Mouse (Mus musculus) liver, embryonic 14.5 days (tissue): Measurements from ENCODE around the gene Sde2. TPM values are rescaled to one million over a fixed set of nuclear protein-coding genes. Genes with fewer than 3 reads are reported as not detected.
A peak's percentile ranks its signal among the peaks of the same experiment; 100 is the strongest.

ENCODE experiments used
- ATAC-seq: fragments of 200-750 bp; cut with Nextera tagmentation; 2 replicates; pipeline ENCODE4 v1.8.0; 2017; ENCODE audit warnings: moderate number of reproducible peaks, mild to moderate bottlenecking, moderate library complexity; ENCODE audit not compliant: insufficient read depth
- DNase-seq, 3 experiments: peaks; one replicate each; pipeline ENCODE4 v3.0.0-alpha.2; 2012 to 2013; ENCODE audit warnings: low read depth in 3 of 3, low spot score in 3 of 3
- H3K27ac ChIP-seq: fragments of 300-500 bp; sonication (generic); 2 replicates; pipeline ENCODE4 v1.5.1; 2014; ENCODE audit warnings: moderate library complexity, mild to moderate bottlenecking, control low read depth, inconsistent platforms
- H3K27me3 ChIP-seq: fragments of 300-500 bp; sonication (generic); 2 replicates; pipeline ENCODE4 v1.6.1; 2014; ENCODE audit warnings: mild to moderate bottlenecking, low read length, moderate library complexity; ENCODE audit not compliant: control insufficient read depth, insufficient read depth
- H3K36me3 ChIP-seq: fragments of 300-500 bp; sonication (generic); replicated peaks from 2 replicates; pipeline ENCODE4 v1.6.1; 2014; ENCODE audit warnings: low read depth; ENCODE audit not compliant: control insufficient read depth, insufficient read depth
- H3K4me1 ChIP-seq, 2 experiments: fragments of 200-500 bp in 1 of 2; fragments of 300-500 bp in 1 of 2; sonication (generic) in 1 of 2; replicated peaks; 2 replicates each; pipeline ENCODE4 v1.6.1; 2012 to 2014; ENCODE audit warnings: antibody characterized with exemption in 1 of 2, inconsistent platforms in 1 of 2, low read length in 1 of 2; ENCODE audit not compliant: control insufficient read depth in 2 of 2, insufficient read depth in 2 of 2
- H3K4me2 ChIP-seq: fragments of 300-500 bp; sonication (generic); 2 replicates; pipeline ENCODE4 v1.6.1; 2014; ENCODE audit warnings: low read depth, mild to moderate bottlenecking, control low read depth, moderate library complexity
- H3K4me3 ChIP-seq, 2 experiments: fragments of 200-500 bp in 1 of 2; fragments of 300-500 bp in 1 of 2; sonication (generic) in 1 of 2; 2 replicates each; pipeline ENCODE4 v1.5.1; 2012 to 2014; ENCODE audit warnings: low read depth in 2 of 2, low read length in 2 of 2, mild to moderate bottlenecking in 2 of 2, control low read depth in 1 of 2, inconsistent platforms in 1 of 2, moderate library complexity in 1 of 2; ENCODE audit not compliant: insufficient read depth in 1 of 2
- H3K9ac ChIP-seq: fragments of 300-500 bp; sonication (generic); replicated peaks from 2 replicates; pipeline ENCODE4 v1.6.1; 2014; ENCODE audit warnings: mild to moderate bottlenecking, control low read depth, moderate library complexity
- H3K9me3 ChIP-seq: fragments of 300-500 bp; sonication (generic); 2 replicates; pipeline ENCODE4 v1.6.1; 2016; ENCODE audit warnings: low read length, mixed read lengths; ENCODE audit not compliant: control insufficient read depth
- CTCF ChIP-seq: IDR thresholded peaks from 2 replicates; pipeline ENCODE4 v1.5.1; 2016; ENCODE audit warnings: antibody characterized with exemption, low read depth, control low read depth
- EP300 ChIP-seq: IDR thresholded peaks from 2 replicates; pipeline ENCODE4 v1.6.1; 2016; ENCODE audit warnings: antibody characterized with exemption, low read depth
- WGBS: fragments of 180-500 bp; shearing (Covaris S2); extraction: QIAGEN DNeasy Blood & Tissue Kit; methylation state at CpG from one replicate; pipeline ENCODE4 v1.1.7; 2014; ENCODE audit not compliant: insufficient replicate concordance; 5-methylcytosine and 5-hydroxymethylcytosine counted together
- polyA plus RNA-seq, 2 experiments: library from polyadenylated mRNA; depleted of rRNA in 1 of 2; stranded (reverse) in 1 of 2; unstranded in 1 of 2; fragments of >200 nt; fragmentation: Nextera tagmentation in 1 of 2; extraction: Ambion mirVana in 1 of 2; gene quantifications; 2 replicates each; pipeline versions ENCODE4 v1.2.1 to v1.2.3; 2012 to 2014

Sde2 gene
- polyA plus RNA-seq, 2 experiments: 15.5 to 15.8 TPM

GRCm38 (mm10) chr1:180824721-180825120 is 26.2 kb upstream of the Sde2 start:
- Histone ChIP-seq H3K4me2 (no peak overlapping the region), H3K9ac (peak overlapping the region; percentile 15; the same call in 1 of the 2 replicates)

DNA sequence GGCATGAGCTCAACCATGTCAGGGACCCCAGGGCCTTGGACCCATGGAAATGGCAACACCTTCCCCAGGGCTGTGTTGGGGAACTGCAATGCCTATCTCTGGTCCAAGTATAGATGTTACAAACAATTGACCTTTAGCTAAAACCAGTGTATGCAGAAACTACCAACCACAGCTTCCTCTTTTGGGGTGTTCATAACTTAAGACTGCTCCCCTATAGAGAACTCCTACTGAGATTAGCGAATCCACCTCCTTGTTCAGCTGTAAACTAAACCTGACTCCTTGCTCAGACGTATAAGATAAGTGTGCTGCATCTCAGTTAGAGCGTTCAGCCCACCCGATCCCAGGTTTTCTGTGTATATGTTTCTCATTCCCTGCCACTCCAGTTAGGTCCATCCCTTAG is 24.3 kb upstream of the Sde2 start:
- H3K9me3 ChIP-seq: no peaks in the 10 kb centered on the region
- H3K27ac ChIP-seq: no peak overlapping the region
- H3K27me3 ChIP-seq: no peaks in the 10 kb centered on the region
- no peak overlapping the region for H3K4me3 ChIP-seq
- H3K4me2 ChIP-seq: no peak overlapping the region
- DNase-seq (no peak), ATAC-seq (no peak)
- H3K9ac ChIP-seq: no peak overlapping the region
- whole genome bisulfite sequencing: 56% methylated on average over 4 of the region's 4 CpGs
- H3K4me1 ChIP-seq: peaks cover 46 to 49% of the 10 kb centered on the region in 2 experiments
- H3K36me3 ChIP-seq: no peaks in the 10 kb centered on the region
- TF ChIP-seq CTCF (no peak), EP300 (no peak)

More at GRCm38 (mm10) chr1:180824721-180825120, 26.2 kb upstream of the Sde2 start:
- no peaks in the 10 kb centered on the region for H3K9me3 ChIP-seq
- TF ChIP-seq CTCF: no peak
- no peak for TF ChIP-seq EP300
- peaks cover 53 to 54% of the 10 kb centered on the region in 2 experiments for H3K4me1 ChIP-seq
- H3K27ac ChIP-seq: peak overlapping the region; percentile 1; the same call in 1 of the 2 replicates
- 47% methylated on average over 3 of the region's 3 CpGs for WGBS
- H3K36me3 ChIP-seq: no peaks in the 10 kb centered on the region; the same call in 1 of the 2 replicates
- H3K27me3 ChIP-seq: no peaks in the 10 kb centered on the region
- no peak overlapping the region for H3K4me3 ChIP-seq
- DNase-seq (no peak), ATAC-seq (no peak)

DNA sequence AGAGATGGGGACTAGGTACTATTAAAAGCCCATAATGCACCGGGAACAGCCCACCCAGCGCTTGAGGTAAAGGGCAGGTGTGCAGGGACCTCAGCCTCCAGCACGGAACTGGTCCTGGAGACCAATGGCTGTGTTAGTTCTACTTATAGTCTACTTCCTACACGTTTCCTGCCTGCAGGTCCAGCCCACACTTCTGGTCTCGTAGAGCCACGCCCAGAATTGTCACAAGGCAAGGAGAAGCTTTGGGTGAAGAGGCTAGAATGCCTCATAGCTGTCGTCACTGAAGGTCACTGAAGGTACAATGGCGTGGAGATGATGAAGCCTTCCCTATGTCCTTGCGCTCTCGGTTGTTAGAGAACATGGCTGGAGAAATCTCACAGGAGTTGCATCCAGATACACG is 21.2 kb upstream of the Sde2 start:
- H3K4me2 ChIP-seq: peak overlapping the region; percentile 68
- peaks cover 20 to 24% of the 10 kb centered on the region in 2 experiments for H3K4me1 ChIP-seq
- TF ChIP-seq CTCF: no peak
- TF ChIP-seq EP300: no peak
- no peaks in the 10 kb centered on the region for H3K36me3 ChIP-seq
- H3K9me3 ChIP-seq: no peaks in the 10 kb centered on the region
- peak overlapping the region; percentile 23 to 25 for H3K4me3 ChIP-seq
- no peaks in the 10 kb centered on the region for H3K27me3 ChIP-seq
- ATAC-seq (peak; percentile 82), DNase-seq (peak in 2 of 3 experiments; percentile 51 to 70)
- peak overlapping the region; percentile 52 for H3K9ac ChIP-seq
- WGBS: 32% methylated on average over 11 of the region's 11 CpGs
- H3K27ac ChIP-seq: peak overlapping the region; percentile 56

DNA sequence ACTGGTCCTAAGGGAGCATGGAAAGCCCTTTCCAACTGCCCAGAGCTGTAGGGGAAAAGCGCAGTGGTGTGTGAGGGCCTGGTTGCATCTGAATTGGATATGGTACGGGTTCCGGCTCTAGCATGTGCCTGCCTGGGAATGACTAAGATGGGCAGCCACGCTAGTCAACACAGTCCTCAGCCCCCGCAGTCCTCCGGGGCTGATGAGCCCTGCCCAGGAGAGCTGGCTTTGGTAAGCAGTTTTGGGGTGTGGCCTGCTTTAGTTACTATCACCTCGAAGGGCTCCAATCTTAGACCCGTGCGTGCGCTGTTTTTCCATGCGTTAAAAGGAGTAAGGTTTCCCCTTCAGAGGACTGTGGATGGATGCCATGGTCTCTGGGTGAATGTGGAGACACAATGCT is 20.8 kb upstream of the Sde2 start:
- 47% methylated on average over 11 of the region's 11 CpGs for WGBS
- Histone ChIP-seq H3K36me3 (no peaks in the 10 kb centered on the region), H3K9ac (peak overlapping the region; percentile 52), H3K4me3 (peak overlapping the region; percentile 23 to 25), H3K4me2 (peak overlapping the region; percentile 68), H3K27me3 (no peaks in the 10 kb centered on the region), H3K27ac (peak overlapping the region; percentile 56), H3K9me3 (no peaks in the 10 kb centered on the region), H3K4me1 (peaks cover 16 to 21% of the 10 kb centered on the region in 2 experiments)
- TF ChIP-seq CTCF: no peak
- no peak for TF ChIP-seq EP300
- DNase-seq (no peak), ATAC-seq (peak; percentile 88)

DNA sequence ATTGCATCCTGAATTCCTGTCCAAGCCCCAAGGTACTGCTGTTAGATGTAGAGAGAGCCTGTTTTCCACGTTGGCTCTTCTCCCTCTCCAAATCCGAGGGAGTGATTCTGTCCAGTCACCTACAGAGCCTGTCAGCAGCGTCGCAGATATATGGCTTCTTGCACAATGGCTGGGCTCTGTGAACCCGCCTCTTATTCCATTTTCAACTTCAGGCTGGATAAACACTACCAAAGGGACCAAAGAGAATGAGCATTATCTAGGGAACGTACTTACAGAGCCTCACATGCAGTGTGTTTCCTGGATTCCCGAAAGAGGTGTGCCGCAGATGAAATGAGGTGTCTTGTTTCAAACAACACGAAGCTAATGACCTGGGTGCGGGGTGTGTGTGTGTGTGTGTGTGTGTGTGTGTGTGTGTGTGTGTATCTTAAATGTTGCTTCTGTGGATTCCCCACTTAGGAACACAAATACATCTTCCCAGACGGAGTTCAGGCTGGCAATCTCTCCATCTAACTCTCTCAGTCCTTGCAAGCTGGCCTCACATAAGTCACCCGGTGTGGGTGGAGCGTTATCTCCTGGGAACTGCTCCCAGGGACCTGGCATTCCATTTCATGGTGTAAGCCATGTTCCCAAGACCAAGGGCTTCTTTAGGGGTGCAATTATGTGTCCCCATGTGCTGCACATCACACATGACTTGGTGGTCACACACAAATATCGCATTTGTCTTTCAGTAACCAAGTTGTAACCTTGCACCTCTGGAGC is 20.2 kb upstream of the Sde2 start:
- H3K4me2 ChIP-seq: peak overlapping the region; percentile 68
- WGBS: 56% methylated on average over 14 of the region's 14 CpGs
- no peaks in the 10 kb centered on the region for H3K9me3 ChIP-seq
- H3K4me1 ChIP-seq: peaks cover 16 to 23% of the 10 kb centered on the region in 2 experiments
- H3K4me3 ChIP-seq: peak overlapping the region in 1 of 2 experiments; percentile 25; a peak in 1 of 4 replicates
- no peak for DNase-seq
- no peaks in the 10 kb centered on the region for H3K36me3 ChIP-seq
- no peaks in the 10 kb centered on the region for H3K27me3 ChIP-seq
- TF ChIP-seq CTCF: no peak
- TF ChIP-seq EP300: no peak
- peak overlapping the region; percentile 52 for H3K9ac ChIP-seq
- no peak for ATAC-seq
- H3K27ac ChIP-seq: peak overlapping the region; percentile 56; the same call in 1 of the 2 replicates
